Mouse (Mus musculus) ES-Bruce4 (cell line): ENCODE results near the gene Entpd6.
A peak's percentile ranks its signal among the peaks of the same experiment; 100 is the strongest.

Experiments
- CTCF ChIP-seq: IDR thresholded peaks from one replicate; pipeline ENCODE4 v1.8.1; 2011; ENCODE audit warnings: low read depth, low read length
- POLR2A ChIP-seq: IDR thresholded peaks from one replicate; pipeline ENCODE4 v1.8.1; 2011; ENCODE audit warnings: low read length; ENCODE audit not compliant: insufficient read depth

- peak; percentile 47 for TF ChIP-seq CTCF
- no peak for TF ChIP-seq POLR2A
Observed at GRCm38 (mm10) chr2:150741405-150741804, 7.4 kb upstream of the Entpd6 start.
